Mouse (Mus musculus): ENCODE data around the gene Polm. TPM values are rescaled to one million over a fixed set of nuclear protein-coding genes. Genes with fewer than 3 reads are reported as not detected.

Polm gene
- polyA plus RNA-seq, 1 experiment = 2.1 TPM

GRCm38 (mm10) chr11:5782199-5782944 lies 55.4 kb downstream of the Polm start:
- H3K4me1 ChIP-seq (ENCODE audit: control insufficient read depth, insufficient read depth, insufficient read length, low read length) = peaks cover 2% of the 10 kb centered on the region; the same call in 1 of the 2 replicates
- no peak overlapping the region for H3K4me3 ChIP-seq (ENCODE audit: insufficient read depth, low read depth, low read length)
- no peak overlapping the region for H3K27ac ChIP-seq (replicated peaks; ENCODE audit: low read depth, low read length)

DNA sequence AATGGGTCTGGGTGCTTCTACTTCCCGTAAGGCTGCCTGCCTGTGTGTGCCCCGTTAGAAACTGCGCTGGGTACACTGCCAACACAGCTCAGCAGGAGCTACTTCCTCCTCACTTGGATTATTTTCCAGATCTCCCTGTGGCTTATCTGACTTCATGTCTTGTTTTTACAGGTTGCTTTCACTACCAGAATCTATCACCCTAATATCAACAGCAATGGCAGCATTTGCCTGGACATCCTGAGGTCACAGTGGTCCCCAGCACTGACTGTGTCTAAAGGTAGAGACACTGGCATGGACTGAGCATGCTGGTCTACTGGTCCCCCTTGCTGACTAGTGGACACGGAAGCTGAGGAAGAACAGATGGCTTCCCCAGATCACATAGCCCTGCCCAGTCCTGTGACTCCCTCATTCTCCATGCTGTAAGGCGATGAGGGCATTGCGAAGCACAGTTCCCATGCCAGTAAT lies 57.7 kb downstream of the Polm start:
- Histone ChIP-seq H3K4me1 (ENCODE audit: control insufficient read depth, insufficient read depth, insufficient read length, low read length) (no peaks in the 10 kb centered on the region), H3K4me3 (ENCODE audit: insufficient read depth, low read depth, low read length) (no peak overlapping the region), H3K27ac (replicated peaks; ENCODE audit: low read depth, low read length) (no peak overlapping the region)

- no peak overlapping the region for H3K27ac ChIP-seq (replicated peaks; ENCODE audit: low read depth, low read length)
- H3K4me3 ChIP-seq (ENCODE audit: insufficient read depth, low read depth, low read length) = no peak overlapping the region
- H3K4me1 ChIP-seq (ENCODE audit: control insufficient read depth, insufficient read depth, insufficient read length, low read length) = no peaks in the 10 kb centered on the region
These were observed 59.3 kb downstream of the Polm start for GRCm38 (mm10) chr11:5778481-5778880.

Other genes with a start within 250 kb of the Polm start
- gene Mrps24, start 122.3 kb downstream of the Polm start, polyA plus RNA-seq (2012; ENCODE audit: insufficient read depth, insufficient read length, missing spikeins) = 191 and 238 TPM in 2 replicates
- 30.8 and 34.1 TPM in 2 replicates for gene Urgcp, start 75.6 kb downstream of the Polm start, polyA plus RNA-seq (2012; ENCODE audit: insufficient read depth, insufficient read length, missing spikeins)
- 18.7 and 21.8 TPM in 2 replicates for gene Dbnl, start 49.5 kb downstream of the Polm start, polyA plus RNA-seq (2012; ENCODE audit: insufficient read depth, insufficient read length, missing spikeins)
- 40.4 and 46.7 TPM in 2 replicates for gene Pgam2, start 34.3 kb downstream of the Polm start, polyA plus RNA-seq (2012; ENCODE audit: insufficient read depth, insufficient read length, missing spikeins)
- gene Aebp1, start 23.9 kb upstream of the Polm start, polyA plus RNA-seq (2012; ENCODE audit: insufficient read depth, insufficient read length, missing spikeins) = 9.8 and 10.7 TPM in 2 replicates
- 33.6 and 43.7 TPM in 2 replicates for gene Pold2, start 40.3 kb upstream of the Polm start, polyA plus RNA-seq (2012; ENCODE audit: insufficient read depth, insufficient read length, missing spikeins)
- gene Myl7, start 60.8 kb upstream of the Polm start, polyA plus RNA-seq (2012; ENCODE audit: insufficient read depth, insufficient read length, missing spikeins) = not detected in 2 replicates
- gene Gck, start 112.1 kb upstream of the Polm start, polyA plus RNA-seq (2012; ENCODE audit: insufficient read depth, insufficient read length, missing spikeins) = 1.5 TPM in 1 of 2 replicates, not detected in the other
- 42.9 TPM in 2 replicates for gene Ykt6, start 117.7 kb upstream of the Polm start, polyA plus RNA-seq (2012; ENCODE audit: insufficient read depth, insufficient read length, missing spikeins)
- gene Camk2b, start 228.3 kb upstream of the Polm start, polyA plus RNA-seq (2012; ENCODE audit: insufficient read depth, insufficient read length, missing spikeins) = 12.1 and 18.6 TPM in 2 replicates